Mouse (Mus musculus) neural tube, embryonic 14.5 days (tissue): ENCODE data around the gene Dclk2. TPM values are rescaled to one million over a fixed set of nuclear protein-coding genes. Genes with fewer than 3 reads are reported as not detected.

Source experiments
- ATAC-seq: fragments of 200-750 bp; cut with Nextera tagmentation; 2 replicates; pipeline ENCODE4 v1.8.0; 2017; ENCODE audit warnings: low read depth, mild to moderate bottlenecking, moderate TSS enrichment, moderate library complexity
- H3K27ac ChIP-seq: fragments of 300-500 bp; sonication (generic); 2 replicates; pipeline ENCODE4 v1.5.1; 2014; ENCODE audit warnings: low read depth, mild to moderate bottlenecking, control low read depth, low read length, moderate library complexity, mixed read lengths
- H3K27me3 ChIP-seq: fragments of 300-500 bp; sonication (generic); 2 replicates; pipeline ENCODE4 v1.6.1; 2014; ENCODE audit warnings: low read length; ENCODE audit not compliant: control insufficient read depth, insufficient read depth
- H3K36me3 ChIP-seq: fragments of 300-500 bp; sonication (generic); 2 replicates; pipeline ENCODE4 v1.6.1; 2014; ENCODE audit warnings: low read length, mixed read lengths; ENCODE audit not compliant: control insufficient read depth, insufficient read depth
- H3K4me1 ChIP-seq: fragments of 300-500 bp; sonication (generic); 2 replicates; pipeline ENCODE4 v1.6.1; 2014; ENCODE audit warnings: low read length; ENCODE audit not compliant: control insufficient read depth, insufficient read depth
- H3K4me2 ChIP-seq: fragments of 300-500 bp; sonication (generic); 2 replicates; pipeline ENCODE4 v1.6.1; 2014; ENCODE audit warnings: mild to moderate bottlenecking, low read depth, low read length, control low read depth
- H3K4me3 ChIP-seq: fragments of 300-500 bp; sonication (generic); 2 replicates; pipeline ENCODE4 v1.5.1; 2014; ENCODE audit warnings: low read depth, low read length, control low read depth, mixed read lengths
- H3K9ac ChIP-seq: fragments of 300-500 bp; sonication (generic); replicated peaks from 2 replicates; pipeline ENCODE4 v1.6.1; 2014; ENCODE audit warnings: low read depth, mild to moderate bottlenecking, control low read depth, low read length, mixed read lengths
- H3K9me3 ChIP-seq: fragments of 300-500 bp; sonication (generic); 2 replicates; pipeline ENCODE4 v1.6.1; 2016; ENCODE audit warnings: low read length; ENCODE audit not compliant: control insufficient read depth
- WGBS: fragments of 180-500 bp; shearing (Covaris S2); extraction: QIAGEN DNeasy Blood & Tissue Kit; methylation state at CpG from one replicate; pipeline ENCODE4 v1.1.7; 2014; 5-methylcytosine and 5-hydroxymethylcytosine counted together
- polyA plus RNA-seq: library from polyadenylated mRNA; unstranded; fragments of >200 nt; fragmentation: Nextera tagmentation; extraction: Ambion mirVana; gene quantifications from 2 replicates; pipeline ENCODE4 v1.2.1, GENCODE M21; 2014

Dclk2 gene
- polyA plus RNA-seq, 1 experiment from 2014 or later: 75.5 TPM

DNA sequence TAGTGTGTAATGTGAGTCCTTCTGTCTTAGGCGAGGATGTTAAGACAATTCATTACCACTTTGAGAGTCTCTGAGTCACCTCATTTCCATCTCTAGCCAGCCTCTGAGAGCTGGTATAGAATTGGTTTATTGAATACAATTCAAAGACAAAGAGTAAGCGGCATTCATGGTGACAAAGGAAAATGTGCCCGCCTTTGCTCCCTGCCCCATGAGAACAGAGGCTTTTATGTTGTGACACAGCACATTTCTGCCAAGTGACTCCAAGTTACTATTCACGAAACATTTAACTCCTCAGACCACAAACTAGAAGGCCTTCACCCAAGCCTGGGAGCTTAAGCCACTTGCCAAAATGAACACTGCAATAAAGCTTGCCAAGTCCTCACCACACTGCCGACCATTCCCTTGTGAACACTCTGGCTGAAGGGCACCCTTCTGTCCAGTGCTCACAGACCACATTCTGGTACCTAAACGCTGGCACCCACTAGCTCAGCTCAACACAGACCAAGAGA, 47.5 kb downstream of the Dclk2 start:
- H3K9me3 ChIP-seq: no peaks in the 10 kb centered on the region
- H3K27ac ChIP-seq: no peak overlapping the region
- no peak overlapping the region for H3K4me2 ChIP-seq
- no peaks in the 10 kb centered on the region for H3K4me1 ChIP-seq
- no peaks in the 10 kb centered on the region for H3K36me3 ChIP-seq
- 31% methylated on average over 6 of the region's 6 CpGs for WGBS
- H3K4me3 ChIP-seq: no peak overlapping the region
- no peak overlapping the region for H3K9ac ChIP-seq
- ATAC-seq: peak; percentile 55; the same call in 1 of the 2 replicates
- no peaks in the 10 kb centered on the region for H3K27me3 ChIP-seq

DNA sequence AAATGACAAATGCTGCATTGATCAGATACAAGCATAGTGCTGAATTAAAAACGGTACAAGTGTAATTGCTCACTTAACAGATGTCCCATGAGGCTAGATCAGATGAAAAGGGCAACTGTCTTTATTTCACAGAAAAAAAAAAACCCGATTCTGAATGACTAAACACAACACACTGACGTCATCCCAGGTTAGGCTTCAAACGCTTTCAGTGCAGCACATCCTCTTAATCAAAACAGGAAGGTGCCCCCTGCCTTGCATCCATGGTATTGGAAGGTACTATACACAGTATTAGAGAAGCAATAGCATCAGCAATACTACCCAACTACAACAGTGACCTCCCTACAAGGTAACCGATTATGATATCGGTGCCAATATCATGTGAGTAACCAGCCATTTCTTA, 49.7 kb downstream of the Dclk2 start:
- WGBS: 62% methylated on average over 6 of the region's 6 CpGs
- no peak overlapping the region for H3K9ac ChIP-seq
- H3K4me3 ChIP-seq: no peak overlapping the region
- no peaks in the 10 kb centered on the region for H3K9me3 ChIP-seq
- ATAC-seq: no peak
- H3K27ac ChIP-seq: no peak overlapping the region
- H3K36me3 ChIP-seq: no peaks in the 10 kb centered on the region
- no peaks in the 10 kb centered on the region for H3K4me1 ChIP-seq
- H3K4me2 ChIP-seq: no peak overlapping the region
- no peaks in the 10 kb centered on the region for H3K27me3 ChIP-seq

- no peaks in the 10 kb centered on the region for H3K4me1 ChIP-seq
- no peak overlapping the region for H3K27ac ChIP-seq
- no peaks in the 10 kb centered on the region for H3K36me3 ChIP-seq
- WGBS: 12% methylated on average over 3 of the region's 3 CpGs
- no peak overlapping the region for H3K9ac ChIP-seq
- H3K27me3 ChIP-seq: no peaks in the 10 kb centered on the region
- no peak overlapping the region for H3K4me2 ChIP-seq
- H3K9me3 ChIP-seq: no peaks in the 10 kb centered on the region
- no peak overlapping the region for H3K4me3 ChIP-seq
- ATAC-seq: no peak
These were observed 50.2 kb downstream of the Dclk2 start for GRCm38 (mm10) chr3:86870411-86870810.

DNA sequence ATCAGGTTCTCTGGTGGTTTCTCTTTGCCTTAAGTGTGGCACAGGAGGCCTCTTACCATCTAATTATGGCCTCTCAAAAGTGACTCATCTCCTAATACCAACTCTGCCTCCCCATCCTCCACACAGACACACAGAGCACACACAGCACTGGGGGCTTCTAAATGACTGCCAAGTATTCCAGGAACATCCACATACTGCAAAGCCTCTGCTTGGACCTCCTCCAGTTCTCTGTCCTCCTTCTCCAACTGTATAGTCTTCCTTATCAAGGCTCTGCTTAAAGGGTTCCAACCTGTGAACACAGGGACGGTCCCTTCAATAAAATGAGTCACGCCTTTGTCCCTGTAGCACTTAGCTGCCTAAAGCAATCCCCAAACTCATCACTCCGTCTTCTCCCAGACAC, 51.9 kb downstream of the Dclk2 start:
- ATAC-seq: no peak
- Histone ChIP-seq H3K4me2 (no peak overlapping the region), H3K27me3 (no peaks in the 10 kb centered on the region), H3K9me3 (no peaks in the 10 kb centered on the region), H3K4me1 (peaks cover under 1% of the 10 kb centered on the region), H3K9ac (no peak overlapping the region), H3K27ac (no peak overlapping the region), H3K4me3 (no peak overlapping the region), H3K36me3 (no peaks in the 10 kb centered on the region)
- whole genome bisulfite sequencing: 76% methylated on average over 3 of the region's 3 CpGs

GRCm38 (mm10) chr3:86863327-86864008, 57.2 kb downstream of the Dclk2 start:
- H3K27me3 ChIP-seq: no peaks in the 10 kb centered on the region
- H3K9me3 ChIP-seq: no peaks in the 10 kb centered on the region
- H3K36me3 ChIP-seq: no peaks in the 10 kb centered on the region
- H3K4me1 ChIP-seq: peaks cover 31% of the 10 kb centered on the region
- no peak overlapping the region for H3K27ac ChIP-seq
- H3K4me2 ChIP-seq: peak overlapping the region; percentile 11; the same call in 1 of the 2 replicates
- H3K9ac ChIP-seq: no peak overlapping the region
- peak; percentile 55 for ATAC-seq
- no peak overlapping the region for H3K4me3 ChIP-seq
- 18% methylated on average over 10 of the region's 10 CpGs for WGBS

GRCm38 (mm10) chr3:86862939-86863311, 57.7 kb downstream of the Dclk2 start:
- H3K27me3 ChIP-seq: no peaks in the 10 kb centered on the region
- peaks cover 36% of the 10 kb centered on the region for H3K4me1 ChIP-seq
- H3K9ac ChIP-seq: no peak overlapping the region
- H3K4me3 ChIP-seq: no peak overlapping the region
- no peak overlapping the region for H3K27ac ChIP-seq
- 6% methylated on average over 3 of the region's 3 CpGs for WGBS
- H3K4me2 ChIP-seq: 0 out of 2 replicates have a peak overlapping the region, but pooled peaks have one; percentile 11
- ATAC-seq: peak; percentile 86
- no peaks in the 10 kb centered on the region for H3K9me3 ChIP-seq
- no peaks in the 10 kb centered on the region for H3K36me3 ChIP-seq

DNA sequence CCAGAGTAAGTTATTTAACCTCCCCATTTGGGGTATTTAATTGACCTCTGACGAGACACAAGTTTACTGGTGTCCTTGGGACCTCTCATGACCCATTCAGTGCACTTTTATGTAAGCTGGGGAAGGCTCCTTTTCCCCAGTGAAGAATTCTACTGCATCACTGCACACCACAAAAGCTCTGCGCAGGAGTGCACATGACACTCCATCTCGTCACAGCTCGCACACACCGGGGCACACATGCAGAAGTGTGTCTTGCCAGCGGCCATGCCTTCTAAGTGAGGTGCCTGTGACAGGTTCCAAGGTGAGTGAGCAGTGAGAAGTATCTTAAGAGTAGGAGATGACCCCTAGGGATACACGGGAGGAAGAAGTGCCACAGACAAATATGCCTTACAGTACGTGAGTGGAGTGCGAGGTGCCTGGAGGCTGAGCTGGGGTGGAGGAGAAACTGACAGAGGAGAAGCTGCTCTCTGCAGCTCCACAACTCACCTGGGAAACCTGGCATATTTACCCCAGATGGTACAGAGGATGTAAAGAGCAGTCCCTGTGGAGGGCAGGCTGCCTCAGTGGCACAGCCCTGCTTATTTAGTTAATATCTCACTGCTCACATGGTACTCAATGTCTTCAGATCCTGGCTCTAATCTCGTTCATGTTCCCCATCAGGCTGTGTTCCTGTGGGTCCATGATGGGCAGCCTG, 58.3 kb downstream of the Dclk2 start:
- H3K4me3 ChIP-seq: no peak overlapping the region
- H3K4me1 ChIP-seq: peaks cover 41% of the 10 kb centered on the region
- peak; percentile 35; the same call in 1 of the 2 replicates for ATAC-seq
- no peaks in the 10 kb centered on the region for H3K36me3 ChIP-seq
- no peak overlapping the region for H3K27ac ChIP-seq
- 0 out of 2 replicates have a peak overlapping the region, but pooled peaks have one; percentile 11 for H3K4me2 ChIP-seq
- H3K9me3 ChIP-seq: no peaks in the 10 kb centered on the region
- H3K27me3 ChIP-seq: no peaks in the 10 kb centered on the region
- H3K9ac ChIP-seq: no peak overlapping the region
- WGBS: 35% methylated on average over 10 of the region's 10 CpGs

DNA sequence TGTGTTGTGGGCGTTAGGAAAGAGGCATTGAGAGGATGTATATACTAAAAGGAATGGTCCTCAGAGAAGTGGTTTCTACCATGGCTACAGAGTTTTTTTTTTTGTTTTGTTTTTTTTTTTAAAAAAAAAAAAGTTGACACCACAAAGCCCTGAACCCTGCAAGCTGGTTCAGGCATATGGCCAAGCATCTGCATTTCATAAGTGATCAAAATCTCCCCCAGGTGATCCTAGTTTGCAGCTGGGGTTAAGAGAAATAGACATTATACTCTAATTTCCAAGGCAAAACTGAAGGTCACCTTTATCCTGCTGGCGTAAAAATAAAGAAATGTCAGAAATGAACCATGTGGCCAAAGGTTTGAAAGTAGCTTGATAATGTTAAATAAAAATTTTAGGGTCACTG, 60.9 kb downstream of the Dclk2 start:
- WGBS: 93% methylated on average over 2 of the region's 2 CpGs
- peaks cover 42% of the 10 kb centered on the region for H3K4me1 ChIP-seq
- no peak overlapping the region for H3K4me2 ChIP-seq
- ATAC-seq: no peak
- H3K9me3 ChIP-seq: no peaks in the 10 kb centered on the region
- H3K36me3 ChIP-seq: no peaks in the 10 kb centered on the region
- H3K4me3 ChIP-seq: no peak overlapping the region
- no peak overlapping the region for H3K27ac ChIP-seq
- H3K27me3 ChIP-seq: no peaks in the 10 kb centered on the region
- no peak overlapping the region for H3K9ac ChIP-seq

- H3K36me3 ChIP-seq: no peaks in the 10 kb centered on the region
- H3K4me2 ChIP-seq: no peak overlapping the region
- no peak for ATAC-seq
- H3K9me3 ChIP-seq: no peaks in the 10 kb centered on the region
- no peaks in the 10 kb centered on the region for H3K27me3 ChIP-seq
- no peak overlapping the region for H3K27ac ChIP-seq
- no peak overlapping the region for H3K9ac ChIP-seq
- H3K4me1 ChIP-seq: peaks cover 41% of the 10 kb centered on the region
- H3K4me3 ChIP-seq: no peak overlapping the region
- WGBS: 76% methylated on average over 5 of the region's 5 CpGs
These were observed 62.0 kb downstream of the Dclk2 start for GRCm38 (mm10) chr3:86858699-86859098.
